Mouse (Mus musculus): Measurements from ENCODE around the gene Psg23. TPM values are rescaled to one million over a fixed set of nuclear protein-coding genes. Genes with fewer than 3 reads are reported as not detected.
"Not testable (repeated sequence)": the region's sequence is repeated elsewhere in the genome, so short reads cannot be mapped to it uniquely, and the experiment has no call there.

The Psg23 gene
- polyA plus RNA-seq (2012; rRNA removed) = 0.05 TPM in 1 of 2 replicates, not detected in the other

GRCm38 (mm10) chr7:18616401-18616800, at the start of gene Psg23:
Gene Psg23, minus strand, starts transcription at chr7:18616501.
- not testable (repeated sequence) for DNase-seq; H3K27me3 ChIP-seq (ENCODE audit: control insufficient read depth, insufficient read depth, low read length); H3K27ac ChIP-seq (ENCODE audit: insufficient read depth, low read length); H3K4me3 ChIP-seq (replicated peaks; ENCODE audit: insufficient read depth, low read depth, low read length); H3K4me1 ChIP-seq (ENCODE audit: control insufficient read depth, insufficient read depth, low read length)
- 42% methylated on average over 2 of the region's 2 CpGs for WGBS

- H3K27me3 ChIP-seq (ENCODE audit: control insufficient read depth, insufficient read depth, low read length); H3K27ac ChIP-seq (ENCODE audit: insufficient read depth, low read length); H3K4me3 ChIP-seq (replicated peaks; ENCODE audit: insufficient read depth, low read depth, low read length); DNase-seq; H3K4me1 ChIP-seq (ENCODE audit: control insufficient read depth, insufficient read depth, low read length): not testable (repeated sequence)
- WGBS = 62% methylated on average over 2 of the region's 2 CpGs
Measured at GRCm38 (mm10) chr7:18656625-18657024, 40.3 kb upstream of the Psg23 start, which contains the start of gene Psg21. Gene Psg21, minus strand, starts transcription at chr7:18656725.

GRCm38 (mm10) chr7:18626921-18627320, 10.6 kb upstream of the Psg23 start:
- 71% methylated on average over 8 of the region's 8 CpGs for WGBS
- not testable (repeated sequence) for H3K4me1 ChIP-seq (ENCODE audit: control insufficient read depth, insufficient read depth, low read length); H3K27ac ChIP-seq (ENCODE audit: insufficient read depth, low read length); H3K27me3 ChIP-seq (ENCODE audit: control insufficient read depth, insufficient read depth, low read length); DNase-seq; H3K4me3 ChIP-seq (replicated peaks; ENCODE audit: insufficient read depth, low read depth, low read length)

GRCm38 (mm10) chr7:18567205-18567604, 49.1 kb downstream of the Psg23 start, which contains the start of gene Psg27:
Gene Psg27, minus strand, starts transcription at chr7:18567305.
- TF ChIP-seq POLR2A (IDR thresholded peaks at IDR 0.05; ENCODE audit: borderline replicate concordance, insufficient read depth, low read length) (no peak), CTCF (IDR thresholded peaks at IDR 0.05; ENCODE audit: borderline replicate concordance, insufficient read depth, low read depth, low read length) (no peak)
- Histone ChIP-seq H3K4me3 (replicated peaks; ENCODE audit: insufficient read depth, low read depth, low read length) (no peak within 1 kb of the TSS), H3K27ac (ENCODE audit: insufficient read depth, low read length) (no peak within 1 kb of the TSS), H3K4me1 (ENCODE audit: control insufficient read depth, insufficient read depth, low read length) (no peaks in the 10 kb centered on the region), H3K27me3 (ENCODE audit: control insufficient read depth, insufficient read depth, low read length) (no peaks in the 10 kb centered on the region)
- no peak for DNase-seq
- 85% methylated on average over 3 of the region's 3 CpGs for WGBS

GRCm38 (mm10) chr7:18559850-18560249, 56.5 kb downstream of the Psg23 start:
- Histone ChIP-seq H3K27me3 (ENCODE audit: control insufficient read depth, insufficient read depth, low read length) (no peaks in the 10 kb centered on the region), H3K4me1 (ENCODE audit: control insufficient read depth, insufficient read depth, low read length) (no peaks in the 10 kb centered on the region), H3K27ac (ENCODE audit: insufficient read depth, low read length) (no peak overlapping the region), H3K4me3 (replicated peaks; ENCODE audit: insufficient read depth, low read depth, low read length) (no peak overlapping the region)
- TF ChIP-seq CTCF (IDR thresholded peaks at IDR 0.05; ENCODE audit: borderline replicate concordance, insufficient read depth, low read depth, low read length) (no peak), POLR2A (IDR thresholded peaks at IDR 0.05; ENCODE audit: borderline replicate concordance, insufficient read depth, low read length) (no peak)
- no peak for DNase-seq

Other genes with a start within 250 kb of the Psg23 start
- gene Psg28, start 184.5 kb downstream of the Psg23 start, polyA plus RNA-seq (2012; rRNA removed) = not detected in 2 replicates
- not detected in 2 replicates for gene Psg26, start 132.3 kb downstream of the Psg23 start, polyA plus RNA-seq (2012; rRNA removed)
- 0.03 TPM in 1 of 2 replicates, not detected in the other for gene Psg25, start 84.2 kb downstream of the Psg23 start, polyA plus RNA-seq (2012; rRNA removed)
- 0.05 TPM in 1 of 2 replicates, not detected in the other for gene Psg27, start 49.2 kb downstream of the Psg23 start, polyA plus RNA-seq (2012; rRNA removed)
- not detected in 2 replicates for gene Psg21, start 40.2 kb upstream of the Psg23 start, polyA plus RNA-seq (2012; rRNA removed)
- gene Psg20, start 69.7 kb upstream of the Psg23 start, polyA plus RNA-seq (2012; rRNA removed) = not detected in 2 replicates
- gene Psg22, start 101.6 kb upstream of the Psg23 start, polyA plus RNA-seq (2012; rRNA removed) = not detected in 2 replicates
- gene Psg19, start 182.0 kb upstream of the Psg23 start, polyA plus RNA-seq (2012; rRNA removed) = 0.08 TPM in 1 of 2 replicates, not detected in the other
- gene Psg17, start 205.1 kb upstream of the Psg23 start, polyA plus RNA-seq (2012; rRNA removed) = 0.15 TPM in 1 of 2 replicates, not detected in the other
- 2.0 and 2.1 TPM in 2 replicates for gene Mill2, start 223.5 kb upstream of the Psg23 start, polyA plus RNA-seq (2012; rRNA removed)

Measured in cerebellum, adult 2 months (tissue).